Mouse (Mus musculus): ENCODE measurements around the gene Shc1. TPM values are rescaled to one million over a fixed set of nuclear protein-coding genes. Genes with fewer than 3 reads are reported as not detected.

The Shc1 gene
- total RNA-seq, 2 experiments from 2014 or later = 20.2 TPM

DNA sequence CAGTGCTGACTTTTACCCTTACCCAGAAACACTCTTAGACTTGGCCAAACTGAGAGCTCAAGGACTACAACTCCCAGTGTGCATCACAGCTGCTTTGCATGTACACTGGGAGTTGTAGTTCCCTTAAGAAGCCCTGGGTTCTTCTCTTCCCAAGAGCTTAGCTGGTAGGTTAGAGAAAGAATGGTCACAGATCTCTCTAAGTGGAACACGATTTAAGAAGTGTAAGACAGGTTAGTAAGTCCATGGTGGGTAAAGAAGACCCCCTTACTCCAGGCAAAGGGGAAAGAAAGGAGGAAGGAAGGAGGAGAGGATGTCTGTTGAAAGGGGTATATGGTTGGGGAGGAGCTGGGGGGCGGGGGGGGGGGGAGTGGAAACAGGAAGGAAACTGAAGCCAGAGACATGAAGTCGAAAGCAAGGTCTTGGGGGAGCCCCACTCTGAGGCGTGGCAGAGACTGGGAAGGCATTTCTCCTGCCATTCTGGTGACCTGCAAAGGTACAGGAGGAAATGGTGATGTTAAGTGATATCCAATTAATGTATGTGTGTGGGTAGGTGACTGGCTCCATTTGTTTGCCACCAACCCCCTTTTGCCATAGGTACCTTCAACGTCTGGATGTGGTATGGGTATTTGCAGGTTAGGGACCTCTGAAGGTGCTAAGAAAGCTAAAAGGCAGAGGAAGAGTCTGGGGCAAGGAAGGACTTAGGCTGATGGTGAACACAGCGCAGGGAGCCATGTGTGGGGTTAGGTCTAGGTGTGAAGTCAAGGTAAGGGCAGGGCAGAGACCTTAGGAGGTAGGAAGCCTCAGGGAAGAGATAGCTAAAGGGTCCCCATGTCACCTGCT is 29.1 kb upstream of the Shc1 start:
- intact Hi-C loops (cut with DNase I) = no loop called here
- DNase-seq = no peak

DNA sequence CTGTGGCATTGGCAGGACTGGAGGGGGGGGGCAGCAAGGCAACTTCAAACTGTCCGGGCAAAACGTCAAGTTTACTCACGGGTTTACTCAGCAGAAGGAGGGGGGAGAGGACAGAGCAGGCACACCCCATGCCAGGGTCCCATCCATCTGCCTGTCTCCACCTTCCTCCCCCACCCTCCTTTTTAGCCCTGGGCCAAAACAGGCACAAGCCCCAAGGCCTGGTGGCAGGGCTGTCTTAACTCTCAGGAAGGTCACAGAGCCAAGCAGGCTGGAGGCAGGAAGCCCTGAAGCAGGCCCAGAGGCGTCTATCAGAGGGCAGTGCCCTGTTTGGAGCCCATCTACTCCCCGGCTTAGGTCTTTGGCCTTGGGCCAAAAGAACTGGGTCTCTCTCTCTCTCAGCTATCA is 28.1 kb upstream of the Shc1 start:
- intact Hi-C loops (cut with DNase I) = loop anchor here (5.0 kb wide), 1 partner anchor 47 kb away; the partner anchor contains the start of gene Pbxip1
- no peak for DNase-seq

DNA sequence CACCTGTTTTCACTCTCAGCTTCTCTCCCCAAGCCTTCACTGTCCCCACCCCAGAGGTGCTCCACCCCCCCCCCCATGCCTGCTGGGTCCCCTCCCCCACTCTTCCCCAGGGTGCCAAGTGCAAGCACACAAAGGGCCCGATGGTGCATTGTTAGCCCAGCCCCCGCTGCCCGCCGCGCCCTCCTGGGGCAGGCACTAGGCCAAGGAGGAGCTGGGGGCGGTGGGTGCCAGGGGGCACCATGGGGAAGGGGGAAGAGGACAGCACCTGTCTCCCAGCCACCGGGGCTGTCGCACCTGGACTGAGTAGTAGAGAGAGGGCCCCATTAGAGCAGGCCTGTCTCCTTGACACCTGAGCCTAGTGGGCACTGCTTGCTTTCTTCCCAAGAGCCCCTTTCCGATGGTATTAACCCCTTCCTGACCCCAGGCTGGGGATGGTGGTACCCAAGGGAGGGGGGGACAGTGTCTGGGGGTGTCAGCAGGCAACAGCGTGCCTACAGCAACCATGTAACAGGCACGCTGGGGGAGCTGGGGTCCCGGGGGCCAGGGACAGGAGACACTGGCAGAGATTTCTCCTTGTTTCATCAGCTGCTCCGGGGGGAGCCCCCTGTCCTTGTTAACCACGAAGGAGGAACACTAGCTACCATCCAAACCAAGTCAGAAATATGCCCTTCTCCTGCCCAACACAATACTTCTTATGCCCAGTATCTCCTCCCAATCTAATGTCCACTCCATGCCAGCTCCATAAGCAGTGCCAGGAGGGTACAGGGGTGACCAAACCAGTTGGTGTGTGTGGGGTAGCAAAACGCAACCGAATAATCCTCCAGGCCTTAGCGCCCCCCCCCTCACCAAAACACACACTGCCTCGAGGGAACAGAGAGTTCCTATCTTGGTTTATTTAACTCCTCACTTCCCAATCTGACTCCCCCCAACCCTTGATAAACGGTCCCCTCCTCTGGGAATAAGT is 27.3 kb upstream of the Shc1 start:
- no peak for DNase-seq
- intact Hi-C loops (cut with DNase I) = loop anchor here (5.0 kb wide), 1 partner anchor 46 kb away; the partner anchor contains the start of gene Pbxip1

DNA sequence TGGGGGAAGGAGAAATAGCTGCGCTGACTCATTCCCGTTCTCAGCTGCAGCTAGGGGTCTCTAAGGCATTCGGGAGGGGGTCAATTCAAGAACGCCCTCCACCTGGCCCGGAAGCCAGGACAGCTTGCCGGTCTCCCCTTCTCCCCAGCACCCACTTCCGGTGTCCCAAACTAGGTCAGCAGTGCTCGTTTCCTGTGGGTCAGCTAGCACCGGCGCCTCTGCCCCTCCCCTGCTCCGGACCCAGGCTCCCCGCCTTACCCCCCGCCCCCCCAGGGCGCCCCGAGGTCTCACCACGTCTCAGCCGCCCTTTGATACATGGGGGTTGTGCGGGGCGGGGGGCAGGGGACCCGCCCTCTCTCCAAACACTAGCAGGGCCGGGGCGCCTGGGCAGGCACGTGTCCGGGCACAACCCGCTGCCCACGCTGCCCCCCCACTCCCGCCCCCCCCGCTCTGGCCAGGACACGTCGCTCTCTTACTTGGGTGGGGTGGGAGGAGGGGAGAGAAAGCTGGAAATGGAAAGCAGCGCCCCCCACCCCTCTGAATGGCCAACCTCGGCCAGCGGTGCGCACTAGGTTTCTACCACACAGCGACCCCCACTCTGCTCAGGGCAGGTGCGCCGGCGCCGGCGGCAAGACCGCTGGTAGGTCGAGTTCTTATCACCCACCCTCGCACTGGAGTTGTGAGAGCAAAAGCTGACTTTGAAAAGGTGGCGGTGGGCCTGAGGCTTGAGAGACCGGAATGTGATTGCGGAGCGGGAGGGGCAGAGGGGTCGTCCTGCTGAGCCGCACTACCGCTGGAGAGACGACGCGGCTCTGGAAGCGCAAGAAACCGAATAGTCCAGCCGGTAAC is 26.4 kb upstream of the Shc1 start:
- intact Hi-C loops (cut with DNase I) = loop anchor here (5.0 kb wide), 1 partner anchor 45 kb away; the partner anchor contains the start of gene Pbxip1
- peak in 1 of 2 experiments; percentile 66 for DNase-seq

DNA sequence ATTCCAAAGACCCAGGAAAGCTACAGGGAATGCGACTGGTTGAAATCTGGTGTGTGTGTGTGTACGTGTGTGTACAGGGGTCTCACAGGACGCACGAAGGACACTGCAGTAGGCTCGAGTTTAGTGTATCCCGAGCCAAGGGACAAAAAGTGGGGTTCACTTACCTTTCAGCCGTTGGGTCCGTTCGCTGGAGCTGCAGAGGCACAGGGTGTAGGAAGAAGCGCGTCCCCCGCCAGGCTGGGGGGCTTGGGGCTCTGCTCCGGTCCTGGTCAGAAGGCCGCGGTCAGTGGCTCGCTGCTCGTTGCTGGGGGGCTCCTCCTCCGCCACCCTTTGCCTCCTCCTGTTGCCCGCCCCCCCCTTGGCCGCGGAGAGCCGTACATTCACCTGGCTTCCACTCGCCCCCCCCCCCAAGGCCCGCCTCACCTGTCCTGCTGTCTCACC is 25.4 kb upstream of the Shc1 start:
- DNase-seq = peak in 1 of 2 experiments; percentile 53
- intact Hi-C loops (cut with DNase I) = loop anchor here (5.0 kb wide), 1 partner anchor 44 kb away; the partner anchor contains the start of gene Pbxip1

DNA sequence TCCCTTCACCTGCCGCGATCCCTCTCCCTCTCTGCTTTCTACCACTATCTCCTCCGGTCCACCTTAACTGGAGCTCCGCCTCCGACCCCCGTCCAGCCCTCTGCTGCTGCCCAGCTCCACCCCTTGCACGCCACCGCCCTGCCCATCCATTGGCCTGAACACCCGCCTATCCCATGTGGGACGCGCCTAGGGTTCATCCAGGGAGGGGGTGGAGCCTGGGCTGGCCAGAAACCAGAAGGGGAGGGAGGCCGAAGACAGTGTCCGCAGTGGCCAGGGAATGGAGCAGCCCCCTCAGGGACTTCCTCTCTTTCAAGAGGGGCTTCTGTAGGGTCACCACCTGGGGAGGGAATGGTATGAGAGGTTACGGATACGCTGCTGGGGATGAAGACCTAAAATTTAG is 24.6 kb upstream of the Shc1 start:
- intact Hi-C loops (cut with DNase I) = loop anchor here (5.0 kb wide), 1 partner anchor 44 kb away; the partner anchor contains the start of gene Pbxip1
- DNase-seq = peak; percentile 98 to 99

DNA sequence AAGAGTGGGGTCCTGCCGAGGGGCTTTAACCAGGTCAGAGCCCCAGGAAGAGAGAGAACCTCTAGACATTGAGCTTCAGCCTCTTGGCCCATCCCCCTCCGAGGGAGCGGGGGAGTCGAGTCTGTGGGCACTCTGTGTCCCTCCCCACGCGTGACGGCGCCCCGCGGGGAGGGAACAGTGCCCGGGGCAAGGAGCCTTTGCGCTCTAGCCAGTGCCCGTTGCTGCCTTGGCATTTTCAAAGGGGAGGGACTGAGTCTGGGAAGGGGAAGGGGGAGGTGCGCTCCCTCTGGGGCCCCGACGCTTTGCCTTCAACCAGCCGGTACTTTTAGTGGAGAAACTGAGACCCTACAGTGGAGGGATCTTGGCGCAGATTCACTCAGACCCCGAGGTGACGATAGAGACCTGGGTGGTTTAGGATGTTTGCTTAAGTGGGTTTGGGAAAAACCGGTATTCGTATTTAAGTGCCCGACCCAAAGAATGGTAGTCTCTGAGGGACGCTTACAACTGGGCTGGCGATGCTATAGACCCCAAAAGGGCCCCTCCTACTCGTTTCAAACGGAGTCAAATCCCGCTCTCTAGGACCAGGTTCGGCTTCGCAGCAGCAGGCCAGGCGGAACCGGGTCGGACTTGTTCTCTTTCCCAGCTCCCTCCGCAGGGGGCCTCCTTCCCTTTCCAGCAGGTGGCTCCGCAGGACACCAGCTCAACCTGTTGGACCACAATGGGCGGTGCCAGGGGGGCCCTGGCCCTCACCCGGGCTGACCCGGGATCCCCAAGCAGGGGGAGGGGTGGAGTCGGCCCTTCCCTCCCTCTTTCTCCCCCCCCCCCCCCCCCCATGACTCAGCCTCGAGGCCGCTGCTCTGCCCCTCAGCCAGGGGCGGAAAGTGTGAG is 24.0 kb upstream of the Shc1 start, which contains the start of gene Zbtb7b:
Zbtb7b (minus strand) TSS at position 771 of the 888 bp plus-strand sequence.
- intact Hi-C loops (cut with DNase I) = loop anchor here (5.0 kb wide), 1 partner anchor 43 kb away; the partner anchor contains the start of gene Pbxip1
- peak; percentile 75 to 83 for DNase-seq

DNA sequence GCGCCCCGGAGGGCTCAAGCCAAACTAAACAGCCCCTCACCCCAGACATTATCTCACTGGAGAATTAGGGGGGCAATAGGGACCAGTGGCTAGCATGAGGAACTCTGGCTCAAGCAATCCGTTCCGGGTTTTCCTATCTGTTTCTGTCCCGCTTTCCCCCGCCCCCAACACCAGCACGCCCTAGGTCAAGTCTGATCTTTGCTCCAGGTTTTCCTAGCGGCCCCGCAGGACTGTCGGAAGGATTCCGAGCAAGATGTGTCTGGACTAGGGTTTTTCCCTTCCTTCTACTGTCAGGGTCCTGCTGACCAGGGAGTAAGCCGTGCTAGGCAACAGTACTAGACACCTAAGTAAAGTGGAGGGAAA is 23.4 kb upstream of the Shc1 start:
- peak; percentile 74 to 78 for DNase-seq
- intact Hi-C loops (cut with DNase I) = loop anchor here (5.0 kb wide), 1 partner anchor 42 kb away; the partner anchor contains the start of gene Pbxip1

DNA sequence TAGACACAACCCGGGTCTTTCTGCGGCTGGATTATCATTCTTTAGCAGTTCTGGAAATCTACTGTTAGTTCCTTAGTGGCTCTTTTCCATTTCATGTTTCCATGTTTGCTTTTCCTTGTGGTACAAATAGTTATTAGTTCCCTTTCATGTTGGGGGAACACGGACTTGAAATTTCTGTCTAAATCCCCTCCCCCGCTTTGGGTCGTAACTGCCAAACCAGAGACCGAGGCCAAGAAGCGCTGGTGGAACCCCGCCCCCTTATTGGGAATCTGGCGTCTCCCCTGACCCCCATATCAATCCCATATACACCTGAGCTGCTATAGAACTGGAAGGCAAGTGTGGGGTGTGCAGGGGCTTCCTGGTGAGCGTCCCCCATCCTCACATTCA is 22.8 kb upstream of the Shc1 start:
- intact Hi-C loops (cut with DNase I) = no loop called here

DNA sequence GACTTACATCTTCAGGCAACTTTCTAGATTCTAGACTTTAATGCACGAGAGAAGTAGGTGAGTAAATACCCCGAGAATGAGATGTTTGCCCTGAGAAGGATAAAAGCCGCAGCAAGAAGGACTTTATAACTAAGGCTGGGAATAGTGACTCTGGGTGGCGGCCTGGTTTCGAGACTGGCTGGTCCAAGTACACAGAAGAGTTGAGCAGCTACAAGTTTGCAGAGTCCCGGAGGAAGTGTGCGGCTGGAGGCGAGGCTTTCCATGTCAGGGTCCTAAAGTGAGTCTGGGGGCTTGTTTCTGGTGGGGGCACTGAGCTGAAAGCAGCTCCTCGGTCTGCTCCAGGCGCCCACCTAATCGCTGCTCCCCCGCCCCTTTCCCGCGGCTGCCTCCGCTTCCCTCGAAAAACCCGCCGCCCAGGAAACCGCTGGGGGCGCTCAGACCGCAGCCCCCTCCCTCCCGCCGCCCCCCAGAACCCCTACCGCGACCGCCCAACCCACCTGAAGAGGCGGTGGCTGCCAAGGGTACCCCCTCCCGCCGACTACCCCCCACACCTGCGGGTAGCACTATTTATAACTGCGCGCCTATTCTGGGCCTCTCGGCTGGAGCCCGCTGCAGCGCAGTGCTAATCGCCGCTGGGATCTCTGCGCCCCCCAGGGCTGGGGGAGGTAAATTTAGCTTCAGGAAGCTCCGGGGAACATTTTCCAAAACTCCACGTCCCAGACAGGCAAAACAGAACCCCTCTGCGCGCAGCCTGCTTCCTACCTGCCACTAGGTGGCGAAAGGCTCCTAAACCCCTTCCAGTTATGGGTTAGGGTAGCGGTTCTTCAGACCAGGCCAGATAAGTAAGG is 22.2 kb upstream of the Shc1 start:
- peak in 1 of 2 experiments; percentile 63 for DNase-seq
- intact Hi-C loops (cut with DNase I) = no loop called here

More for the DNA sequence above, 22.8 kb upstream of the Shc1 start:
- DNase-seq = no peak

DNA sequence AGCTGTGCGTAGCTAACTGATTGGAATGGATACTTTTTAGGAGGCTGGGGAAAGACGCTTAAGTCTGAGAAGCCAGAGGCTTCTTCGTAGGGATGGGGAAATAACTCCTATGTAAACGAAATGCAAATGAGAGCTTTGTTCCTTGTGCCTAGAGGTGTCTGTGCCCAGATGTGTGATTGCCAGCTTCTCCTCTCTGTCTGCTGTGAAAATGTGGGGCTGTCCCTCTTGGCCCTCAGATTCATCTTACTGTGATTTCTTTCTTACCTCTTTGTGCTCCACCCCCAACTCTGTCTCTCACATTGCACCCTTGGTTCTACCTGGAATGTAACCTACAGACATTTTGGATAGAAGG is 21.6 kb upstream of the Shc1 start:
- no peak for DNase-seq
- intact Hi-C loops (cut with DNase I) = no loop called here

DNA sequence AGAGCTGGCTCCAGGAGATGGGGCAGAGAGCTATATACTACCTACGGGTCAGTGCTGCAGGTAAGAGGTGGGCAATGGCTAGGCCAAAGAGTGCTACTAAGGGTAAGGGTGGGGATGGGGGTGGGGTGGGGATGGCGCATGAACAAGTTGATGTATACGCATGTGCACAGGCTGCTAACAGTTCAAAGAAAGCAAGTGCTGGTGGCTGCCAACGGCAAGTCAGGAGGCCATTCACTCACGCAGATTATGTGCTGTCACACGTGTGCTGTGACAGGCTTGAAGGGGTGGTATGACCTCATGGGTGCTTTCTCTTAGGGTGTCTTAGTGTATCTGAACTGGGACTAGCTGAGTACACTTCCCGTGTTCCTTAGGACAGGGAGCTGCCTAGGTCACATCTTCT is 16.9 kb upstream of the Shc1 start:
- intact Hi-C loops (cut with DNase I) = no loop called here
- DNase-seq = no peak

DNA sequence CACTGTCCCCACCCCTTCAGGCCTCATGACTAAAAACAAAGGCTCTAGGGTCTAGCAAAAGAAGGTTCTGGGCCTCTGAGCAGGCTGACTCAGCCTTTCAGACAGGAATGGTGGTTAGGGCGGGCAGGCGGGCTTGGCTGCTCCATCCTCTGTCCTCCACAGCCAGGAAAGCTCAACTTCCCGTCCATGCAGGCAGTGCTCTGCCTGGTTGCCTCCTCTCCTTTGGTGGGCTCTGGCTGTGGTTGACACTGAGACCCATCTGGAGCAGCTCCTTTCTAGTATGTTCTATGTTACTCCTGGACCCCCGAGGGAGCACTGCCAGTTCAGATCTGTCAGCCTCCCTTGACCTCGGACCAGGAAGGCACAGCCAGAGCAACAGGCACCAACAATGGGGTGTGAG is 15.6 kb upstream of the Shc1 start, which contains the start of gene Lenep:
Lenep (minus strand) TSS at position 101 of the 400 bp plus-strand sequence.
- intact Hi-C loops (cut with DNase I) = no loop called here
- DNase-seq = no peak

DNA sequence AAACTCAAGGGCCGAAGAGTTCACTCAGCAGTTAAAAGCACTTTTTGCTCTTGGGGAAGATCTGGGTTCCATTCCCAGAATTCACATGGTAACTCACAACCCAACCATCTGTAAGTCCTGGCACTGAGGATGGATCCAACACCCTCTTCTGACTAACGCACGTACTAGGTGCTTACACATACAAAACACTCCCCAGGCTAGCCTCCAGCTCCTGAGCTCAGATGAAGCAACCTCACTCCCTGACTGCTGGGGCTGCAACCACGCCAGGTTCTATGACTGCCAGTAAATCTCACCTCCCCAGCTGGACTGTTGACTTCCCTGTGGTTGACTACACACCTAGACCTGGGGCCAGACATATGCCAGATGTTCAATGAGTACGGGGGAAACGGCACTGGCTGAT is 11.4 kb upstream of the Shc1 start:
- intact Hi-C loops (cut with DNase I) = no loop called here

DNA sequence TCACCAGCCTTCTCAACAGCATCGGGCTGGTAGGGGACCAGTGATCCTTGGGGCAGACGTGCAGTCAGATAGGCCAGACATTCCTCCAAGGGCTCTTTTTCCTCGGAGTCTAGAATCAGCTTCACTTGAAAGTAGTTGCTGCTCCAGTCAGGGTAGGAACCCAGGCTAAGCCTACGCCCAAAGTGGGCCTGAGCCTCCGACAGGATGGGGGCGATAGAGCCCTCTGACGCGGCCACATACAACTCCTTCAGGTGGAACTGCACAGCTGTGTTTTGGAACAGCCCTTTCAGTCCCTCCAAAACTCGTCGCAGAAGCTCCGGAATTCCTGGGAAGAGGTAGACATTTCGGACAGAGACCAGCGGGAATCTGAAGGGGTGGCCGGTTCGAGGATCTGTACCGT is 9.8 kb upstream of the Shc1 start:
- no peak for DNase-seq
- intact Hi-C loops (cut with DNase I) = no loop called here

More for the DNA sequence above, 11.4 kb upstream of the Shc1 start:
- DNase-seq = no peak

DNA sequence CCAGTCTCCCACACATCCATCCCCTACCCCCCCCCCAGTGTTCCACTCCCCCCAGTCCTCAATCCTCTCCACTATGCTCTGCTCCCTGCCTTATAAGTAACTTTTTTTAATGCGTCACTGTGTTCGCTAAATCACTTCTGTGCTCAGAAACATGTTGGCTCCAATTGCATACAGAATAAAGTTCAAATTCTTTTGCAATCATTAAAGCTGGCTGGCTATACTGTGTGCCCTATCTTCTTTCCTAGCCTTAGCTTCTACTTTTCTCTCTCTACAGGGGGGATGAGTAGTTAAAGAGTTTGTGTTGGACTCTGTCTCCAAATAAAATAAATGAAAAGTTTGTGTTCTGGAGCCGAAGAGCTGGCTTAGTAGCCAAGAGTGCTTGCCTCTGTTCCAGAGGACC is 8.5 kb upstream of the Shc1 start:
- no peak for DNase-seq
- intact Hi-C loops (cut with DNase I) = no loop called here

DNA sequence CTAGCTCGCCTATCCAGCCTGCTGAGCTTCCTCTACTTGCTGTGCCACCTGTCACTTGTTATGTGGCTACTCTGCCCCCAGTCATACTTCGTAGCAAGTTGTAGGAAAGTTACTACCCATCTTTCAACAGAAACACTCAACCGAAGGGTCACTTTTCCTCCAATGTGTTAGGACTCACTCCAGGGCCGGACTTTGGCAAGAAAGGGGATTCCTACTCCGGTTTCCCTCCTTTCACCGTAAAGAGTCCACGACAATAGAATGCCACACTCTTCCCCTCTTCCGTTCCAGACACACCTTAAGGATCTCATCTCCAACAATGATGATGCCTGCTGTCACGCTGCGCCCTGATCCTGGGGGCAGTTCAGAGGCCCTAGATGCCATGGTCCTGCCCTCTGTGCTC is 7.4 kb upstream of the Shc1 start:
- DNase-seq = no peak
- intact Hi-C loops (cut with DNase I) = no loop called here

Data from gastrocnemius, postnatal 36 days (tissue).